Mouse (Mus musculus) lung, adult 2 months (tissue): ENCODE measurements around the gene March2. TPM values are rescaled to one million over a fixed set of nuclear protein-coding genes. Genes with fewer than 3 reads are reported as not detected.
"Not testable (repeated sequence)": the region's sequence is repeated elsewhere in the genome, so short reads cannot be mapped to it uniquely, and the experiment has no call there.

Experiments used
- DNase-seq: peaks from one replicate; pipeline ENCODE4 v3.0.0; 2022
- H3K4me1 ChIP-seq: fragments of 200-500 bp; 2 replicates; pipeline ENCODE4 v1.6.1; 2011; ENCODE audit warnings: low read length; ENCODE audit not compliant: control insufficient read depth, insufficient read depth
- H3K4me3 ChIP-seq: fragments of 200-500 bp; replicated peaks from 2 replicates; pipeline ENCODE3; 2011; ENCODE audit warnings: low read depth, mild to moderate bottlenecking, control low read depth, low read length; ENCODE audit errors: extremely low read depth
- CTCF ChIP-seq: fragments of 200-500 bp; IDR thresholded peaks from 2 replicates; pipeline ENCODE4 v1.5.1; 2011; ENCODE audit warnings: mild to moderate bottlenecking, low read length, control low read depth; ENCODE audit not compliant: insufficient read depth
- POLR2A ChIP-seq: fragments of 200-500 bp; IDR thresholded peaks from 2 replicates; pipeline ENCODE4 v1.6.1; 2011; ENCODE audit warnings: low read depth, mild to moderate bottlenecking, control low read depth, low read length, borderline replicate concordance; ENCODE audit errors: extremely low read depth
- WGBS: fragments of 180-500 bp; shearing (Covaris S2); methylation state at CpG from one replicate; pipeline ENCODE4 v1.1.7; 2018; 5-methylcytosine and 5-hydroxymethylcytosine counted together
- polyA plus RNA-seq: library from polyadenylated mRNA; depleted of rRNA; stranded (reverse); fragments of >200 nt; gene quantifications from 2 replicates; pipeline ENCODE4 v1.2.3, GENCODE M21; 2012

Gene March2
- polyA plus RNA-seq, 1 experiment, result 126 TPM

GRCm38 (mm10) chr17:33751181-33751580, 32.7 kb upstream of the March2 start:
- TF ChIP-seq POLR2A, result no peak
- no peak for TF ChIP-seq CTCF
- DNase-seq, result no peak

GRCm38 (mm10) chr17:33749451-33749850, 31.0 kb upstream of the March2 start:
- Histone ChIP-seq H3K4me3 (no peak overlapping the region), H3K4me1 (peaks cover 20% of the 10 kb centered on the region)
- no peak for TF ChIP-seq POLR2A
- TF ChIP-seq CTCF, result no peak
- DNase-seq, result no peak
- WGBS, result 87% methylated on average over 5 of the region's 5 CpGs

More at GRCm38 (mm10) chr17:33751181-33751580, 32.7 kb upstream of the March2 start:
- Histone ChIP-seq H3K4me1 (peaks cover 30% of the 10 kb centered on the region), H3K4me3 (no peak overlapping the region)

GRCm38 (mm10) chr17:33746011-33746410, 27.5 kb upstream of the March2 start:
- no peak overlapping the region for H3K4me3 ChIP-seq
- 44% methylated on average over 2 of the region's 2 CpGs for WGBS
- peak; percentile 41 for DNase-seq
- H3K4me1 ChIP-seq, result peaks cover 11% of the 10 kb centered on the region
- TF ChIP-seq POLR2A (no peak), CTCF (peak; percentile 83)

GRCm38 (mm10) chr17:33744686-33745384, 26.4 kb upstream of the March2 start:
- no peak for DNase-seq
- 61% methylated on average over 5 of the region's 5 CpGs for WGBS
- TF ChIP-seq CTCF (no peak), POLR2A (no peak)

DNA sequence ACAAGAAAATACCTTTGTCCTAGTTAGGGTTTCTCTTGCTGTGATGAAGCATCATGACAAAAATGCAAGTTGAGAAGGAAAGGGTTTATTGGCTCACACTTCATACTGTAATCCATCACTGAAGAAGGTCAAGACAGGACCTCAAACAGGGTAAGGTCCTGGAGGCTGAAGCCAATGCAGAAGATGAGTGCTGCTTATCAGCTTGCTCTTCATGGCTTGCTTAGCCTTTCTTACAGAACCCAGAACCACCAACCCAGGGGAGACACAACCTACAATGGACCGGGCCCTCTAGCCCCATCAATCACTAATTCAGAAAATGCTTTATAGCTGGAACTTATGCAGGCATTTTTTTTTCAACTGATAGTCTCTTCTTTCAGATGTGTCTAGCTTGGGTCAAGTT, 23.9 kb upstream of the March2 start:
- no peak for DNase-seq
- 89% methylated on average over 1 of the region's 1 CpGs for WGBS
- no peak overlapping the region for H3K4me3 ChIP-seq
- peaks cover 2% of the 10 kb centered on the region; the same call in 1 of the 2 replicates for H3K4me1 ChIP-seq
- TF ChIP-seq CTCF, result no peak
- TF ChIP-seq POLR2A, result no peak

More at GRCm38 (mm10) chr17:33744686-33745384, 26.4 kb upstream of the March2 start:
- Histone ChIP-seq H3K4me1 (peaks cover 2% of the 10 kb centered on the region; the same call in 1 of the 2 replicates), H3K4me3 (no peak overlapping the region)

DNA sequence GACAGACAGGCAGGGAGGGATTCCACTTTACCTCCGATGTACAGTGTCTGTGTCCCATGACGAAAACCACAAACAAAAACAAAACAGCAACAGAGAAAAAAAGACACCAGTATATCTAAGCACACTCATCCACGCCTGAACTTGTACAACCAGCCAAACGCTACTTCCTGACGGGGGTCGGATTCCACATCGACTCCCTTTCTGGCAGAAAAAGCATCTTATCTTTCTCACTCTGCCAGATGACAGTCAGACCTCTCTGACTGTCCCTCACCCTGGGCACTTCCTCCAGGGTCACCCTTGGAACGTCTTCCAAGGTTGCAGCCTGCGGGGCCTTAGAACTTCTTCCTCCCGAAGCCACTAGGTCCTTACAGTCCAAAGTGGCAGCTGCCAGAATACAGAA, 15.1 kb upstream of the March2 start:
- WGBS, result 54% methylated on average over 10 of the region's 10 CpGs
- H3K4me1 ChIP-seq, DNase-seq, H3K4me3 ChIP-seq: not testable (repeated sequence)

DNA sequence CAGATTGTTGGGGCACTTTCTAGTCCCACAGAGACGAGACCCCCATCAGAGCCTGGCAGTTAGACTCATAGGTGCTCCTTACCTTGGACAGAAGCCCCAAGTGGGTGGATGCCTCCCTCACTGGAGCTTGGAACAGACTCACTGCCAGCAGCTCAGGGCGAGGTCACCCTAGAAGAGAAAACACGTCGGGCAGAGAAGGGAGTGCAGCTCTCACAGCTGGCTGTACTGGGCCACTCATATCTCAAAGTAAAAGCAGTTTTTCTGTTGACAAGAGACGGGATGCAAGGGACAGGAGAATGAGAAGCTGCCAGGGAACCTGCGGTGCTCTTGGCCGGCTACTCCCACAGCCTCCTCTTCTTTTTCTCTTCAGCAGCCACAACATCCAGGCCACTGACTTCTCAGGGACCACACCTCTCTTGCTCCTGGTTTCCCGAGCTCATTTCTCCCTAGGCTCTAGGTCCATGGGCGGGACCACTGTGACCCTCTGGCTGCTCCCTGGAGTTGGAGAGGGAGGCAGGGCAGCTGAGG, 14.2 kb upstream of the March2 start:
- 47% methylated on average over 9 of the region's 9 CpGs for WGBS
- H3K4me1 ChIP-seq, DNase-seq, H3K4me3 ChIP-seq: not testable (repeated sequence)

DNA sequence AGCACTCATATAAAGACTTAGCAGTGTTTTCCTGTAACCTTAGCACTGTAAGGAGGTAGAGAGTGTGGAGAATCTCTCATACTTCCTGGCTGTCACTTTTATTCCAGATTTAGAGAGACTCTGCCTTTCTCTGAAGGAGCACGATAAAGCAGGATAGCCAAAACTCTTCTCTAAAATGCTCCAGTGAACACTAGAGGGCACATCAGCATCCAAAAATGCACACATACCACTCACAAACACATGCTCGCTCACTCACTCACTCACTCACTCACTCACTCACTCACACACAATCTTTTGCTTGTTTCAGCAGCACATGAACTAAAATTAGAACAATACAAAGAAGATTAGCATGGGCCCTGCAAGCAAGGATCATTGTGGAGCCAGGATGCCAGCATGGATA, 10.7 kb upstream of the March2 start:
- H3K4me1 ChIP-seq, result no peaks in the 10 kb centered on the region
- no peak overlapping the region for H3K4me3 ChIP-seq
- TF ChIP-seq POLR2A, result no peak
- TF ChIP-seq CTCF, result no peak
- no peak for DNase-seq
- WGBS, result 35% methylated on average over 2 of the region's 2 CpGs

- TF ChIP-seq POLR2A, result no peak
- no peak for DNase-seq
- Histone ChIP-seq H3K4me1 (no peaks in the 10 kb centered on the region), H3K4me3 (no peak overlapping the region)
- WGBS, result 70% methylated on average over 2 of the region's 2 CpGs
These were observed 9.9 kb upstream of the March2 start for GRCm38 (mm10) chr17:33728396-33728795.

GRCm38 (mm10) chr17:33719736-33720378, 1.4 kb upstream of the March2 start:
- 92% methylated on average over 7 of the region's 7 CpGs for WGBS
- no peaks in the 10 kb centered on the region; the same call in 1 of the 2 replicates for H3K4me1 ChIP-seq
- no peak overlapping the region for H3K4me3 ChIP-seq
- no peak for TF ChIP-seq POLR2A
- no peak for TF ChIP-seq CTCF
- no peak for DNase-seq
